Mouse (Mus musculus) brain, embryonic 14.5 days (tissue): ENCODE results near the gene Tenm4.

Experiments
- CTCF ChIP-seq: fragments of 200-500 bp; IDR thresholded peaks from 2 replicates; pipeline ENCODE4 v1.5.1; 2012; ENCODE audit warnings: inconsistent platforms, mild to moderate bottlenecking, moderate library complexity, borderline replicate concordance; ENCODE audit not compliant: insufficient read depth, insufficient read length; ENCODE audit errors: extremely low read depth
- POLR2A ChIP-seq: fragments of 200-500 bp; IDR thresholded peaks from 2 replicates; pipeline ENCODE4 v1.6.1; 2012; ENCODE audit warnings: mild to moderate bottlenecking, inconsistent platforms, borderline replicate concordance; ENCODE audit not compliant: poor library complexity, insufficient read depth, insufficient read length, severe bottlenecking; ENCODE audit errors: extremely low read depth

DNA sequence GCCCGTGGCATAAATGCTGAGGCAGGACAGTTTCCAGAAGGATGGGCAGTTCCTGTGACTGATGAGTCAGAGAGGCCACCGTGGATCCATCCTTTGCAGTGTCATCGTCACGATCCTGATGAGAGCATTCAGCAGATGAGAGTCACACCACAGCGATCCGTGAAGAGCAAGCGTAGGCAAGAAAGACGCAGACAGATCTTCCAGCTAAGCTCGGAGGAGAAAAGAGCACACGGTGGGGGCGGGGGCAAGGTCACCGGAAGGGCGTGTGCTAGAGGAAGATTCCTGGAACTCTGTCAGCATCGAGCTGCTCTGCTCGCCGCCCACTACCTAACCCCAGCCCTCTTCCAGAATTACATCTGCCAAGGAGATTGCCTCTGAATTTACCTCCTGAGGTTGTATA is 323.0 kb downstream of the Tenm4 start:
- TF ChIP-seq POLR2A (no peak), CTCF (no peak)
